8 mouse cellular contexts compared by ENCODE assay signal in the genomic region with DNA sequence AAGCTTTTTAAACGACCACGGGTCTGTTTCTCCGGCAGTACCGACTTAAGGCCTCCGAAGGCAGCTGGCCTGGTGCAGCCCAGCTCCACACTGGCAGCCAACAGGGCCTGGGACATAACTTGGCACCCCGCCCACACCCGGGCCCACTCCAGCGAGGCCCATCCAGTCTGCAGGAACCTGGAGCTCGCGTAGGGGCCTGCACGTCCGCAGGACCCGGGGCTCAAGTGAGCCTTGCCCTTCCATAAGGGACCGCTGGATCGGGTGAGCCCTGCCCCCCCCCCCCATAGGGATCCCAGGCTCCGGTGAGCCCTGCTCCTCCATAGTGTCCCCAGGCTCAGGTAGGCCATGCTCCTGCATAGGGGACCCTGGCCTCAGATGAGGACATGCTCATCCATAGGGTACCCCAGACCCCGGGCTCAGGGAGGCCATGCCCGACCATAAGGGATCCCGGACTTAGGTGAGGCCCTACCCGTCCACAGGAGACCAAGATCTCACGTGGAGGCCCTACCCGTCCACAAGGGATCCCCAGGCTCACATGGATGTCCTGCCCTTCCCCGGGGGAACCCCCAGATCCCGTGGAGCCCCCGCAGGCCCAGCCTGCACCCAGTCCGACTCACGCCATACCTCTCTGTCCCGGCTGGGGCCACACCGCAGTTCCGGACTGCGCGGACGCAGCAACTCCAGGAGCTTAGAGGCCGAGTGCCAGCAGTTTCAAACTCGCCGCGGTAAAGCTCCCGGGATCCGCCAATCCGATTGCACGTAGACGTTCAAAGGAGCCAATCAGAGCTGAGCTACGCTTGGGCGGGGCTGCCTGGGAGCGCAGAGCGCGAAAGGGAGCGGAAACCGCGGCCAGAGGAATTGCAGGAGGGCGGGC. TPM values are rescaled to one million over a fixed set of nuclear protein-coding genes. Genes with fewer than 3 reads are reported as not detected.
DNase-seq lines count a peak whose midpoint lies in the region; ATAC-seq and TF ChIP-seq lines count a peak whose summit lies in the region.

A gene (minus strand): TSS at position 727 of the 874 bp plus-strand sequence.

- ATAC-seq in erythroid progenitor cell, adult 5-6 weeks (replicated peaks; ENCODE audit: low FRiP score, poor library complexity, severe bottlenecking): peak; percentile 96
- ATAC-seq in heart, embryonic 12.5 days (ENCODE audit: insufficient number of reproducible peaks, low FRiP score): peak; percentile 92
- ATAC-seq in kidney, postnatal 0 days (replicated peaks; ENCODE audit: low FRiP score, low read depth): peak; percentile 96
- peak; percentile 95 for ATAC-seq in liver, embryonic 11.5 days (replicated peaks; ENCODE audit: low FRiP score)
- ATAC-seq in stomach, embryonic 14.5 days (ENCODE audit: insufficient number of reproducible peaks, insufficient read depth, low FRiP score, low read depth): peak; percentile 96

- 0 out of 2 replicates have a peak, but pooled peaks cover 4% of the 10 kb centered on the region for H3K9me3 ChIP-seq in heart, embryonic 12.5 days (replicated peaks)
- no peaks in the 10 kb centered on the region for H3K9me3 ChIP-seq in kidney, postnatal 0 days (replicated peaks; ENCODE audit: low read length)
- H3K9me3 ChIP-seq in liver, embryonic 11.5 days (ENCODE audit: control insufficient read depth, low read length): no peaks in the 10 kb centered on the region
- H3K9me3 ChIP-seq in stomach, embryonic 14.5 days (ENCODE audit: control insufficient read depth, low read depth, low read length): 0 out of 2 replicates have a peak, but pooled peaks cover 1% of the 10 kb centered on the region

- H3K79me3 ChIP-seq in C2C12 (ENCODE audit: low read depth): peaks cover 52% of the 10 kb centered on the region

- H3K4me3 ChIP-seq in C2C12 (ENCODE audit: insufficient read depth, poor library complexity, severe bottlenecking): peak within 1 kb of the TSS; percentile 100
- H3K4me3 ChIP-seq in heart, embryonic 12.5 days: peak within 1 kb of the TSS; percentile 90
- H3K4me3 ChIP-seq in kidney, postnatal 0 days (replicated peaks; ENCODE audit: low read depth, low read length): peak within 1 kb of the TSS; percentile 84
- peak within 1 kb of the TSS; percentile 98 for H3K4me3 ChIP-seq in liver, embryonic 11.5 days (ENCODE audit: low read depth, low read length)
- H3K4me3 ChIP-seq in stomach, embryonic 14.5 days (ENCODE audit: low read depth, low read length): peak within 1 kb of the TSS; percentile 90

- H3K9ac ChIP-seq in heart, embryonic 12.5 days: peak within 1 kb of the TSS; percentile 92
- H3K9ac ChIP-seq in kidney, postnatal 0 days (ENCODE audit: low read depth, low read length): peak within 1 kb of the TSS; percentile 70
- peak within 1 kb of the TSS; percentile 100 for H3K9ac ChIP-seq in liver, embryonic 11.5 days (ENCODE audit: low read depth, low read length)
- H3K9ac ChIP-seq in stomach, embryonic 14.5 days (replicated peaks; ENCODE audit: low read depth, low read length): peak within 1 kb of the TSS; percentile 92

- H3ac ChIP-seq in C2C12 (ENCODE audit: control insufficient read depth, insufficient read length, low read depth): peak within 1 kb of the TSS; percentile 99

- peaks cover 41% of the 10 kb centered on the region for H3K36me3 ChIP-seq in C2C12 (ENCODE audit: control insufficient read depth, insufficient read depth)
- peaks cover 35% of the 10 kb centered on the region for H3K36me3 ChIP-seq in heart, embryonic 12.5 days
- no peaks in the 10 kb centered on the region for H3K36me3 ChIP-seq in kidney, postnatal 0 days (ENCODE audit: insufficient read depth, low read length)
- peaks cover 33% of the 10 kb centered on the region for H3K36me3 ChIP-seq in liver, embryonic 11.5 days (ENCODE audit: control insufficient read depth, insufficient read depth, low read length)
- H3K36me3 ChIP-seq in stomach, embryonic 14.5 days (ENCODE audit: control insufficient read depth, insufficient read depth, low read length): peaks cover 28% of the 10 kb centered on the region

- no peak for TF ChIP-seq POLR2A in brain, embryonic 14.5 days (IDR thresholded peaks at IDR 0.05; ENCODE audit: borderline replicate concordance, extremely low read depth, insufficient read depth, insufficient read length, poor library complexity, severe bottlenecking)

- peak; percentile 98 for DNase-seq in brain, embryonic 14.5 days (ENCODE audit: low read depth)
- peak; percentile 100 for DNase-seq in kidney, postnatal 0 days (ENCODE audit: low spot score)
- peak; percentile 94 for DNase-seq in liver, embryonic 11.5 days (ENCODE audit: low spot score)
- peak; percentile 91 for DNase-seq in naive thymus-derived CD4-positive, alpha-beta T cell, adult 2 months (ENCODE audit: low read depth)

- under 1% methylated on average over 51 of the region's 51 CpGs for WGBS in heart, embryonic 12.5 days
- WGBS in kidney, postnatal 0 days: under 1% methylated on average over 51 of the region's 51 CpGs
- under 1% methylated on average over 51 of the region's 51 CpGs for WGBS in liver, embryonic 11.5 days
- WGBS in stomach, embryonic 14.5 days: under 1% methylated on average over 51 of the region's 51 CpGs

- peaks cover 41% of the 10 kb centered on the region for H3K4me1 ChIP-seq in heart, embryonic 12.5 days (replicated peaks)
- H3K4me1 ChIP-seq in kidney, postnatal 0 days (replicated peaks; ENCODE audit: insufficient read depth, low read length): peaks cover 16% of the 10 kb centered on the region; the same call in 1 of the 2 replicates
- peaks cover 30% of the 10 kb centered on the region for H3K4me1 ChIP-seq in liver, embryonic 11.5 days (replicated peaks; ENCODE audit: control insufficient read depth, insufficient read depth, low read length)
- peaks cover 28% of the 10 kb centered on the region for H3K4me1 ChIP-seq in stomach, embryonic 14.5 days (ENCODE audit: control insufficient read depth, insufficient read depth, low read length)

- TF ChIP-seq CTCF in C2C12 (IDR thresholded peaks at IDR 0.05; ENCODE audit: control insufficient read depth, insufficient read depth, insufficient read length): no peak
- TF ChIP-seq CTCF in brain, embryonic 14.5 days (IDR thresholded peaks at IDR 0.05; ENCODE audit: borderline replicate concordance, extremely low read depth, insufficient read depth, insufficient read length): no peak
- no peak for TF ChIP-seq CTCF in kidney, postnatal 0 days (IDR thresholded peaks at IDR 0.05; ENCODE audit: low read depth)

- no peaks in the 10 kb centered on the region for H3K27me3 ChIP-seq in C2C12 (ENCODE audit: control insufficient read depth, insufficient read depth, insufficient read length)
- H3K27me3 ChIP-seq in heart, embryonic 12.5 days (replicated peaks): no peaks in the 10 kb centered on the region
- H3K27me3 ChIP-seq in kidney, postnatal 0 days (ENCODE audit: insufficient read depth, low read length): no peaks in the 10 kb centered on the region
- H3K27me3 ChIP-seq in liver, embryonic 11.5 days (replicated peaks; ENCODE audit: control insufficient read depth, insufficient read depth, low read length): no peaks in the 10 kb centered on the region
- H3K27me3 ChIP-seq in stomach, embryonic 14.5 days (ENCODE audit: control insufficient read depth, insufficient read depth, low read length): no peaks in the 10 kb centered on the region

- H3K27ac ChIP-seq in heart, embryonic 12.5 days (ENCODE audit: poor library complexity, severe bottlenecking): peak within 1 kb of the TSS; percentile 84
- H3K27ac ChIP-seq in kidney, postnatal 0 days: peak within 1 kb of the TSS; percentile 82
- H3K27ac ChIP-seq in liver, embryonic 11.5 days (ENCODE audit: low read depth, low read length): peak within 1 kb of the TSS; percentile 90
- peak within 1 kb of the TSS; percentile 88 for H3K27ac ChIP-seq in stomach, embryonic 14.5 days (ENCODE audit: low read length)

- peak within 1 kb of the TSS; percentile 88 for H3K4me2 ChIP-seq in heart, embryonic 12.5 days
- peak within 1 kb of the TSS; percentile 72 for H3K4me2 ChIP-seq in kidney, postnatal 0 days (ENCODE audit: low read length)
- peak within 1 kb of the TSS; percentile 97 for H3K4me2 ChIP-seq in liver, embryonic 11.5 days
- H3K4me2 ChIP-seq in stomach, embryonic 14.5 days (replicated peaks; ENCODE audit: low read depth, low read length): peak within 1 kb of the TSS; percentile 85

- H3K79me2 ChIP-seq in C2C12 (ENCODE audit: control insufficient read depth, insufficient read depth): peaks cover 53% of the 10 kb centered on the region

TF ChIP-seq in C2C12, 6 proteins besides CTCF, POLR2A, EP300 and RAD21:
- TF ChIP-seq MAX (IDR thresholded peaks at IDR 0.05) (peak; percentile 59), MYOG (IDR thresholded peaks at IDR 0.05; ENCODE audit: control insufficient read depth, extremely low read depth, insufficient read length) (no peak)

RNA-seq across cellular contexts. Expression of the gene that starts here (rescaled TPM):
- polyA plus RNA-seq in C2C12 (2012; fragmentation: generic; extraction: Trizol): 374 TPM
- polyA plus RNA-seq in brain, embryonic 14.5 days (2012; rRNA removed): 94.3 and 204 TPM in 2 replicates
- total RNA-seq in erythroid progenitor cell, adult 5-6 weeks (2015; ENCODE audit: low replicate concordance): 179 and 182 TPM in 2 replicates
- 568 and 653 TPM in 2 replicates for total RNA-seq in erythroid progenitor cell, adult 5-6 weeks (2017; ENCODE audit: low replicate concordance)
- polyA plus RNA-seq in heart, embryonic 12.5 days (2016; fragmentation: Nextera tagmentation; extraction: Ambion mirVana): 337 and 339 TPM in 2 replicates
- 230 and 245 TPM in 2 replicates for polyA plus RNA-seq in kidney, postnatal 0 days (2015; fragmentation: Nextera tagmentation; extraction: Ambion mirVana)
- polyA plus RNA-seq in liver, embryonic 11.5 days (2014; fragmentation: Nextera tagmentation; extraction: Ambion mirVana): 441 and 474 TPM in 2 replicates
- polyA plus RNA-seq in stomach, embryonic 14.5 days (2014; fragmentation: Nextera tagmentation; extraction: Ambion mirVana): 454 and 467 TPM in 2 replicates

Comparison
In these comparisons a context has a peak if more than half of its experiments do, and no peak if none do; other contexts are left out.
1. Peak in every context shown above with its lines: DNase-seq, ATAC-seq, H3K4me3 ChIP-seq and H3K27ac ChIP-seq.